Mouse (Mus musculus) 3134 (cell line): ENCODE data around the gene Cdyl.
A peak's percentile ranks its signal among the peaks of the same experiment; 100 is the strongest.
"Not testable (repeated sequence)": the region's sequence is repeated elsewhere in the genome, so short reads cannot be mapped to it uniquely, and the experiment has no call there.

ENCODE experiments used
- DNase-seq: peaks from one replicate; pipeline ENCODE4 v3.0.0-alpha.2; 2011; ENCODE audit warnings: low spot score; ENCODE audit not compliant: insufficient read length; ENCODE audit errors: extremely low read depth

The Cdyl gene

GRCm38 (mm10) chr13:35825639-35826038 is 166.0 kb downstream of the Cdyl start:
- no peak for DNase-seq

GRCm38 (mm10) chr13:35832676-35833075 is 173.0 kb downstream of the Cdyl start:
- DNase-seq, result no peak

- DNase-seq, result no peak
Observed at GRCm38 (mm10) chr13:35833941-35834340, 174.3 kb downstream of the Cdyl start.

GRCm38 (mm10) chr13:35835669-35836068 is 176.0 kb downstream of the Cdyl start:
- no peak for DNase-seq

- not testable (repeated sequence) for DNase-seq
Observed at GRCm38 (mm10) chr13:35836501-35836900, 176.9 kb downstream of the Cdyl start.

GRCm38 (mm10) chr13:35840102-35840501 is 180.5 kb downstream of the Cdyl start:
- DNase-seq, result no peak

- DNase-seq, result no peak
Observed at GRCm38 (mm10) chr13:35843383-35843782, 183.8 kb downstream of the Cdyl start.

- no peak for DNase-seq
Observed at GRCm38 (mm10) chr13:35845306-35845705, 185.7 kb downstream of the Cdyl start.

GRCm38 (mm10) chr13:35848694-35849093 is 189.1 kb downstream of the Cdyl start:
- DNase-seq, result no peak

GRCm38 (mm10) chr13:35851581-35851980 is 191.9 kb downstream of the Cdyl start:
- DNase-seq, result no peak

GRCm38 (mm10) chr13:35852851-35853575 is 193.4 kb downstream of the Cdyl start:
- no peak for DNase-seq

- DNase-seq, result no peak
Observed at GRCm38 (mm10) chr13:35857486-35857885, 197.9 kb downstream of the Cdyl start.

GRCm38 (mm10) chr13:35860916-35861315 is 201.3 kb downstream of the Cdyl start:
- no peak for DNase-seq

- DNase-seq, result no peak
Observed at GRCm38 (mm10) chr13:35870659-35871058, 211.0 kb downstream of the Cdyl start.

GRCm38 (mm10) chr13:35871107-35871506 is 211.5 kb downstream of the Cdyl start:
- DNase-seq, result no peak

GRCm38 (mm10) chr13:35875396-35875795 is 215.8 kb downstream of the Cdyl start:
- no peak for DNase-seq

- no peak for DNase-seq
Observed at GRCm38 (mm10) chr13:35878282-35878681, 218.6 kb downstream of the Cdyl start.

- DNase-seq, result no peak
Observed at GRCm38 (mm10) chr13:35879068-35879467, 219.4 kb downstream of the Cdyl start.

- DNase-seq, result no peak
Observed at GRCm38 (mm10) chr13:35879519-35879918, 219.9 kb downstream of the Cdyl start.

GRCm38 (mm10) chr13:35880555-35881046 is 221.0 kb downstream of the Cdyl start:
- no peak for DNase-seq

- DNase-seq, result peak; percentile 27
Observed at GRCm38 (mm10) chr13:35886121-35886725, 226.6 kb downstream of the Cdyl start.

GRCm38 (mm10) chr13:35892866-35893265 is 233.2 kb downstream of the Cdyl start:
- DNase-seq, result no peak
